Mouse (Mus musculus): ENCODE results near the gene Zbed3.

DNA sequence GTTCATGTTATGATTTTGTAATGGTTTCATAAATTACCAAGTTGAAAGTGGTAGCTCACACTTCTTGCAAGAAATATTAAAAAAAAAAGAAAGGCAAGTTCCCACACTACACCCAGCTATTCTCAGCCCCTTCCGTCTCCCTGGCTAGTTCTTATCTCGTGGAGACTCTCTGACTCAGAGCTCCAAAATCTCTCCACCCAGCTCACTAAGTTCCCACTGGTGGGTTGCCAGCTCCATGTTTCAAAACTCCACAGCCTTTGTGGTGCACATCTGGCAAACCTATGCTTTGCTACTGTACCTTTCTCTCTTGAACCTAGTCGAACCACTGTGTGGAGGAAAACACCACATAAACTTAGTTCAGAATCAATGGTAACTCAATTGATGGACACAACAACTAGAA lies 55.3 kb downstream of the Zbed3 start:
- TF ChIP-seq POLR2A (IDR thresholded peaks at IDR 0.05; ENCODE audit: insufficient read depth, low read depth, low read length), result no peak
- TF ChIP-seq CTCF (IDR thresholded peaks at IDR 0.05; ENCODE audit: insufficient read depth, low read depth, low read length), result no peak

Measured in olfactory bulb, adult 2 months (tissue).